In the genomic region with DNA sequence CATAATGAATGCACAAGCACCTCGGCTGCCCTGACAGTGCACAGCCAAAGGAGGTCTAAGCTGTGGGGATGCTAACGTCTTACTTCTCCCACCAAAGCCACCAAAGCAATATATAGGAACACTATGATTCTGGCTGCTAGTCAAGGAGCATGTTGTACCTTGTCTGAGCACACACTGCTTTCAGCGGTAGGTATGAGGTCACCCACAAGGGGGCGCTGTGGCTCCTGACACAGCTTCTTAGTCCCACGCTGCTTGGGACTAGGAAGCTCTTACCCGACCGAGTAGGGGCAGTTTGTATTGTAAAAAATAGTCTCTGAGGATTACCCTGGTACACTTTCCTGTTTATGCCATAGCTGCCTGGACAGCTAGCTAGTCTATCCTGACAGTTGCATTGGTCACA, we compare ENCODE assay signal across 8 mouse cellular contexts. TPM values are rescaled to one million over a fixed set of nuclear protein-coding genes. Genes with fewer than 3 reads are reported as not detected.
DNase-seq lines count a peak whose midpoint lies in the region; ATAC-seq and TF ChIP-seq lines count a peak whose summit lies in the region.

No protein-coding gene starts in this region.

- no peak for TF ChIP-seq POLR2A in thymus, adult 2 months (IDR thresholded peaks at IDR 0.05; ENCODE audit: control insufficient read depth, extremely low read depth, insufficient read depth, low read length, poor library complexity)

- peak; percentile 93 for TF ChIP-seq CTCF in intestine, postnatal 0 days (IDR thresholded peaks at IDR 0.05; ENCODE audit: low read depth)
- TF ChIP-seq CTCF in thymus, adult 2 months (IDR thresholded peaks at IDR 0.05; ENCODE audit: borderline replicate concordance, control insufficient read depth, extremely low read depth, insufficient read depth, low read length, poor library complexity) = peak; percentile 85; the same call in 1 of the 2 replicates

- no peaks in the 10 kb centered on the region for H3K27me3 ChIP-seq in midbrain, embryonic 14.5 days (ENCODE audit: control insufficient read depth, insufficient read depth, low read length)
- no peaks in the 10 kb centered on the region for H3K27me3 ChIP-seq in midbrain, embryonic 16.5 days (ENCODE audit: control insufficient read depth, insufficient read depth, low read depth, low read length)
- no peaks in the 10 kb centered on the region for H3K27me3 ChIP-seq in intestine, postnatal 0 days (replicated peaks; ENCODE audit: control insufficient read depth, insufficient read depth, low read length)
- H3K27me3 ChIP-seq in neural tube, embryonic 14.5 days (ENCODE audit: control insufficient read depth, insufficient read depth, low read length) = no peaks in the 10 kb centered on the region
- no peaks in the 10 kb centered on the region for H3K27me3 ChIP-seq in thymus, adult 2 months (ENCODE audit: control insufficient read depth, insufficient read depth, low read length)

- ATAC-seq in midbrain, embryonic 14.5 days (ENCODE audit: low FRiP score, low TSS enrichment) = no peak
- ATAC-seq in midbrain, embryonic 16.5 days = no peak
- 0 out of 2 replicates have a peak, but pooled peaks have one; percentile 45 for ATAC-seq in cerebellum, adult (ENCODE audit: insufficient number of reproducible peaks, low FRiP score, low TSS enrichment)
- no peak for ATAC-seq in intestine, postnatal 0 days
- ATAC-seq in neural tube, embryonic 14.5 days (ENCODE audit: low read depth) = 0 out of 2 replicates have a peak, but pooled peaks have one; percentile 31

- no peaks in the 10 kb centered on the region for H3K9me3 ChIP-seq in midbrain, embryonic 14.5 days (ENCODE audit: control insufficient read depth, low read length)
- no peaks in the 10 kb centered on the region for H3K9me3 ChIP-seq in midbrain, embryonic 16.5 days (replicated peaks; ENCODE audit: control insufficient read depth, low read length, poor library complexity, severe bottlenecking)
- H3K9me3 ChIP-seq in intestine, postnatal 0 days (ENCODE audit: control insufficient read depth) = no peaks in the 10 kb centered on the region
- H3K9me3 ChIP-seq in neural tube, embryonic 14.5 days (ENCODE audit: control insufficient read depth, low read length) = no peaks in the 10 kb centered on the region

- 14% methylated on average over 7 of the region's 7 CpGs for WGBS in midbrain, embryonic 14.5 days
- 15% methylated on average over 7 of the region's 7 CpGs for WGBS in midbrain, embryonic 16.5 days
- WGBS in intestine, postnatal 0 days = 11% methylated on average over 7 of the region's 7 CpGs
- 11% methylated on average over 7 of the region's 7 CpGs for WGBS in neural tube, embryonic 14.5 days
- WGBS in thymus, adult 2 months = 14% methylated on average over 7 of the region's 7 CpGs

- H3K4me1 ChIP-seq in midbrain, embryonic 14.5 days (ENCODE audit: control insufficient read depth, insufficient read depth, low read length) = no peaks in the 10 kb centered on the region
- no peaks in the 10 kb centered on the region for H3K4me1 ChIP-seq in midbrain, embryonic 16.5 days (ENCODE audit: control insufficient read depth, insufficient read depth, low read length)
- no peaks in the 10 kb centered on the region; the same call in 1 of the 2 replicates for H3K4me1 ChIP-seq in intestine, postnatal 0 days (replicated peaks; ENCODE audit: control insufficient read depth, insufficient read depth, low read length)
- H3K4me1 ChIP-seq in neural tube, embryonic 14.5 days (ENCODE audit: control insufficient read depth, insufficient read depth, low read length) = no peaks in the 10 kb centered on the region
- H3K4me1 ChIP-seq in thymus, adult 2 months (replicated peaks; ENCODE audit: control insufficient read depth, insufficient read depth, low read length) = no peaks in the 10 kb centered on the region

- H3K9ac ChIP-seq in midbrain, embryonic 14.5 days (replicated peaks; ENCODE audit: low read length) = no peak overlapping the region
- no peak overlapping the region for H3K9ac ChIP-seq in midbrain, embryonic 16.5 days (ENCODE audit: low read depth, low read length)
- H3K9ac ChIP-seq in intestine, postnatal 0 days (ENCODE audit: low read depth, low read length) = no peak overlapping the region
- H3K9ac ChIP-seq in neural tube, embryonic 14.5 days (replicated peaks; ENCODE audit: low read depth, low read length) = no peak overlapping the region

- H3K4me3 ChIP-seq in midbrain, embryonic 14.5 days (replicated peaks; ENCODE audit: low read depth, low read length) = no peak overlapping the region
- H3K4me3 ChIP-seq in midbrain, embryonic 16.5 days (ENCODE audit: low read depth, low read length) = no peak overlapping the region
- H3K4me3 ChIP-seq in intestine, postnatal 0 days (ENCODE audit: low read depth, low read length) = no peak overlapping the region
- H3K4me3 ChIP-seq in neural tube, embryonic 14.5 days (ENCODE audit: low read depth, low read length) = no peak overlapping the region
- no peak overlapping the region for H3K4me3 ChIP-seq in thymus, adult 2 months (ENCODE audit: control insufficient read depth, insufficient read depth, low read length)

- no peak overlapping the region for H3K27ac ChIP-seq in midbrain, embryonic 14.5 days (replicated peaks; ENCODE audit: low read depth, low read length)
- no peak overlapping the region for H3K27ac ChIP-seq in midbrain, embryonic 16.5 days (ENCODE audit: low read length)
- H3K27ac ChIP-seq in intestine, postnatal 0 days (ENCODE audit: low read depth, low read length) = no peak overlapping the region
- H3K27ac ChIP-seq in neural tube, embryonic 14.5 days (ENCODE audit: low read depth, low read length) = no peak overlapping the region
- H3K27ac ChIP-seq in thymus, adult 2 months (ENCODE audit: control insufficient read depth, insufficient read depth, low read length) = no peak overlapping the region

- DNase-seq in midbrain, embryonic 14.5 days = peak; percentile 84
- peak; percentile 58 to 62 for DNase-seq in frontal cortex, postnatal 25 days (ENCODE audit: low spot score in 2 of 2)
- DNase-seq in liver = peak; percentile 85
- peak; percentile 82 for DNase-seq in thymus, adult 2 months

- no peaks in the 10 kb centered on the region for H3K36me3 ChIP-seq in midbrain, embryonic 14.5 days (ENCODE audit: control insufficient read depth, insufficient read depth, low read length)
- H3K36me3 ChIP-seq in midbrain, embryonic 16.5 days (ENCODE audit: control insufficient read depth, insufficient read depth, low read length) = no peaks in the 10 kb centered on the region
- H3K36me3 ChIP-seq in intestine, postnatal 0 days (ENCODE audit: control insufficient read depth, insufficient read depth) = no peaks in the 10 kb centered on the region
- no peaks in the 10 kb centered on the region for H3K36me3 ChIP-seq in neural tube, embryonic 14.5 days (ENCODE audit: control insufficient read depth, insufficient read depth, low read length)
- no peaks in the 10 kb centered on the region for H3K36me3 ChIP-seq in thymus, adult 2 months (ENCODE audit: control insufficient read depth, insufficient read depth, low read length)

- no peak overlapping the region for H3K4me2 ChIP-seq in midbrain, embryonic 14.5 days (ENCODE audit: low read length)
- H3K4me2 ChIP-seq in midbrain, embryonic 16.5 days (ENCODE audit: low read length) = no peak overlapping the region
- H3K4me2 ChIP-seq in intestine, postnatal 0 days (replicated peaks; ENCODE audit: low read depth) = no peak overlapping the region
- no peak overlapping the region for H3K4me2 ChIP-seq in neural tube, embryonic 14.5 days (ENCODE audit: low read depth, low read length)

RNA-seq across cellular contexts. Expression of a gene that starts 7.4 kb away (rescaled TPM):
- 16.9 and 21.0 TPM in 2 replicates for polyA plus RNA-seq in midbrain, embryonic 14.5 days (2014; fragmentation: Nextera tagmentation; extraction: Ambion mirVana)
- polyA plus RNA-seq in midbrain, embryonic 16.5 days (2015; fragmentation: Nextera tagmentation; extraction: Ambion mirVana) = 10.5 and 10.6 TPM in 2 replicates
- polyA plus RNA-seq in intestine, postnatal 0 days (2015; fragmentation: Nextera tagmentation; extraction: Ambion mirVana) = 13.5 and 14.7 TPM in 2 replicates
- polyA plus RNA-seq in neural tube, embryonic 14.5 days (2014; fragmentation: Nextera tagmentation; extraction: Ambion mirVana) = 17.1 and 19.9 TPM in 2 replicates
- polyA plus RNA-seq in thymus, adult 2 months (2012; rRNA removed) = 37.3 and 50.9 TPM in 2 replicates

RNA-seq across cellular contexts. Expression of a gene that starts 48.9 kb away (rescaled TPM):
- polyA plus RNA-seq in midbrain, embryonic 14.5 days (2014; fragmentation: Nextera tagmentation; extraction: Ambion mirVana) = 8.9 and 12.1 TPM in 2 replicates
- polyA plus RNA-seq in midbrain, embryonic 16.5 days (2015; fragmentation: Nextera tagmentation; extraction: Ambion mirVana) = 11.7 and 12.6 TPM in 2 replicates
- 4.2 and 4.7 TPM in 2 replicates for polyA plus RNA-seq in intestine, postnatal 0 days (2015; fragmentation: Nextera tagmentation; extraction: Ambion mirVana)
- 10.3 and 12.6 TPM in 2 replicates for polyA plus RNA-seq in neural tube, embryonic 14.5 days (2014; fragmentation: Nextera tagmentation; extraction: Ambion mirVana)
- polyA plus RNA-seq in thymus, adult 2 months (2012; rRNA removed) = 24.7 and 26.8 TPM in 2 replicates

RNA-seq across cellular contexts. Expression of a gene that starts 49.8 kb away (rescaled TPM):
- 21.5 and 25.7 TPM in 2 replicates for polyA plus RNA-seq in midbrain, embryonic 14.5 days (2014; fragmentation: Nextera tagmentation; extraction: Ambion mirVana)
- 18.2 and 21.8 TPM in 2 replicates for polyA plus RNA-seq in midbrain, embryonic 16.5 days (2015; fragmentation: Nextera tagmentation; extraction: Ambion mirVana)
- 16.9 and 20.4 TPM in 2 replicates for polyA plus RNA-seq in intestine, postnatal 0 days (2015; fragmentation: Nextera tagmentation; extraction: Ambion mirVana)
- 30.3 and 33.9 TPM in 2 replicates for polyA plus RNA-seq in neural tube, embryonic 14.5 days (2014; fragmentation: Nextera tagmentation; extraction: Ambion mirVana)
- 16.6 and 21.4 TPM in 2 replicates for polyA plus RNA-seq in thymus, adult 2 months (2012; rRNA removed)

Comparison
In these comparisons a context has a peak if more than half of its experiments do, and no peak if none do; other contexts are left out.
1. ATAC-seq: peak in cerebellum, adult (single experiment) and neural tube, embryonic 14.5 days (single experiment); none in midbrain, embryonic 14.5 days (single experiment), midbrain, embryonic 16.5 days (single experiment) and intestine, postnatal 0 days (single experiment).
2. Peak in every context shown above with its lines, with median percentiles within 50 percentile points of each other: DNase-seq.